Mouse (Mus musculus) intestine, postnatal 0 days (tissue): Measurements from ENCODE around the gene Dnajc27. TPM values are rescaled to one million over a fixed set of nuclear protein-coding genes. Genes with fewer than 3 reads are reported as not detected.

Experiments
- ATAC-seq: fragments of 200-750 bp; cut with Nextera tagmentation; 2 replicates; pipeline ENCODE4 v1.8.0; 2017; ENCODE audit warnings: mild to moderate bottlenecking, moderate TSS enrichment, moderate library complexity
- H3K27ac ChIP-seq: fragments of 300-500 bp; sonication (generic); 2 replicates; pipeline ENCODE4 v1.5.1; 2014; ENCODE audit warnings: mild to moderate bottlenecking, low read depth, low read length, moderate library complexity
- H3K27me3 ChIP-seq: fragments of 300-500 bp; sonication (generic); replicated peaks from 2 replicates; pipeline ENCODE4 v1.6.1; 2014; ENCODE audit warnings: low read length, mixed read lengths; ENCODE audit not compliant: control insufficient read depth, insufficient read depth
- H3K36me3 ChIP-seq: fragments of 300-500 bp; sonication (generic); 2 replicates; pipeline ENCODE4 v1.6.1; 2014; ENCODE audit warnings: mild to moderate bottlenecking, moderate library complexity; ENCODE audit not compliant: control insufficient read depth, insufficient read depth
- H3K4me1 ChIP-seq: fragments of 300-500 bp; sonication (generic); replicated peaks from 2 replicates; pipeline ENCODE4 v1.6.1; 2014; ENCODE audit warnings: antibody characterized with exemption, low read length, mixed read lengths; ENCODE audit not compliant: control insufficient read depth, insufficient read depth
- H3K4me2 ChIP-seq: fragments of 300-500 bp; sonication (generic); replicated peaks from 2 replicates; pipeline ENCODE4 v1.6.1; 2014; ENCODE audit warnings: low read depth, mild to moderate bottlenecking, moderate library complexity
- H3K4me3 ChIP-seq: fragments of 300-500 bp; sonication (generic); 2 replicates; pipeline ENCODE4 v1.5.1; 2014; ENCODE audit warnings: low read depth, low read length
- H3K9ac ChIP-seq: fragments of 300-500 bp; sonication (generic); 2 replicates; pipeline ENCODE4 v1.6.1; 2014; ENCODE audit warnings: mild to moderate bottlenecking, low read depth, low read length
- H3K9me3 ChIP-seq: fragments of 300-500 bp; sonication (generic); 2 replicates; pipeline ENCODE4 v1.6.1; 2016; ENCODE audit warnings: mixed run types; ENCODE audit not compliant: control insufficient read depth
- CTCF ChIP-seq: sonication (generic); IDR thresholded peaks from 2 replicates; pipeline ENCODE4 v1.5.1; 2016; ENCODE audit warnings: low read depth, mild to moderate bottlenecking, control low read depth, antibody characterized with exemption, moderate library complexity
- WGBS: fragments of 180-500 bp; shearing (Covaris S2); extraction: QIAGEN DNeasy Blood & Tissue Kit; methylation state at CpG from one replicate; pipeline ENCODE4 v1.1.7; 2014; 5-methylcytosine and 5-hydroxymethylcytosine counted together
- polyA plus RNA-seq: library from polyadenylated mRNA; unstranded; fragments of >200 nt; fragmentation: Nextera tagmentation; extraction: Ambion mirVana; gene quantifications from 2 replicates; pipeline ENCODE4 v1.2.1, GENCODE M21; 2015

Dnajc27 gene
- polyA plus RNA-seq, 1 experiment from 2014 or later = 1.3 TPM

DNA sequence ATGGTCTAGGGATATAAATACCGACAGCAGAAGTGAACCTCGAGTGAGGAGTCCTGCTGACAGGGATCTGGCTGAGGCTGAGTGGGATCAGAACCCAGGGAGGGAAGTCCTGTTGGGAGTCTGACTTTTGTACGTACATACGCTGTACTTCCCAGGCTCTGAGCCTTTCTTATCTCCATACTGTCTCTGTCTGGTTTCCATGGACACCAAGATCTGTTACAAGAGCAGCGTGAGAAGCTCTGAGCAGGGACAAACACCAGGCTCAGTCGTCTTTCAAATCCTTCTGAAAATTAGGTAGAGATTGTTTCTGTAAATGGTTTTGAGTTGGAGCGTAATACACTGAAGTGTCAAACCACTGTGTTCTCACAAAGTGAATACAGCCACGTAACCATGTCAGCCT is 7.0 kb upstream of the Dnajc27 start:
- H3K4me1 ChIP-seq = no peaks in the 10 kb centered on the region
- H3K4me2 ChIP-seq = no peak overlapping the region
- no peak overlapping the region for H3K4me3 ChIP-seq
- no peaks in the 10 kb centered on the region for H3K36me3 ChIP-seq
- 54% methylated on average over 8 of the region's 8 CpGs for WGBS
- no peak for ATAC-seq
- no peaks in the 10 kb centered on the region for H3K27me3 ChIP-seq
- no peaks in the 10 kb centered on the region for H3K9me3 ChIP-seq
- no peak for TF ChIP-seq CTCF
- no peak overlapping the region for H3K27ac ChIP-seq
- H3K9ac ChIP-seq = no peak overlapping the region

DNA sequence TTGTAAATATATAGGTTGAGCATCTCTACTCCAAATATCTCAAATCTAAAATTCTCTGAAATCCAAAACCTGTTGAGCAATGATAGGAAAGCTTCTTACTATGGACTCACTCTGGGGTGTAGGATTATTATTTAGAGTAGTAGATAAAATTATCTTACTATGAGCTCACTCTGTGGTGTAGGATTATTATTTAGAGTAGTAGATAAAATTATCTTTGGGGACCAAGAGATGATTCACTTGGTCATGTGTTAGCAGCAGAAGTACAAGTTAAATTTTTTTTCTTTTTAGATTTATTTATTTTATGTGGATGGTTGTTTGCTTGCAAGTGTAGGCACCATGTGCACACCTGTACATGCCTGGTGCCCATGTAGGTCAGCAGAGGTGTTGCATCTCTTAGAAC is 6.0 kb upstream of the Dnajc27 start:
- TF ChIP-seq CTCF = no peak
- H3K36me3 ChIP-seq = no peaks in the 10 kb centered on the region
- H3K9me3 ChIP-seq = no peaks in the 10 kb centered on the region
- H3K9ac ChIP-seq = no peak overlapping the region
- no peaks in the 10 kb centered on the region for H3K4me1 ChIP-seq
- no peak overlapping the region for H3K4me2 ChIP-seq
- no peaks in the 10 kb centered on the region for H3K27me3 ChIP-seq
- no peak overlapping the region for H3K27ac ChIP-seq
- H3K4me3 ChIP-seq = no peak overlapping the region
- no peak for ATAC-seq

DNA sequence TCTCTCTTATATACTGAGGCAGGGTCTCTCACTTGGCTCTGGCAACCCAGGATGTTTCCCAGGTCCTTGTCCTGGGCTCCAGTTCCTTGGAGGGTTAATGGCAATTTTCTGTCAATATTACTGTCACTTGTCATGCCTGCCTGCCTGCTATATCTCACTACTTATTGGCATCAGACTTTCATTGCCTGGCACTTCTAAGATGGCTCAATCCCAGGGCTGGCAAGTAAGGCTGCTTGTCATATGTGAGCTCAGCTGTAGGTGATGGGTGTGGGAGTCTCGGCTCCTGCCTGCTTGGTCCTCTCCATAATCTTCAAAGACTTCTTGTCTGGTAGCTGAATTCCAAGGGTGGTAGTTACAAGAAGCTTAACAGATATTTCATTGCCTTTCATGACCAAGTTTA is 4.3 kb upstream of the Dnajc27 start:
- H3K27me3 ChIP-seq = no peaks in the 10 kb centered on the region
- H3K4me3 ChIP-seq = no peak overlapping the region
- H3K4me2 ChIP-seq = no peak overlapping the region
- no peak overlapping the region for H3K9ac ChIP-seq
- no peak overlapping the region for H3K27ac ChIP-seq
- no peaks in the 10 kb centered on the region for H3K9me3 ChIP-seq
- TF ChIP-seq CTCF = no peak
- no peaks in the 10 kb centered on the region for H3K36me3 ChIP-seq
- 54% methylated on average over 1 of the region's 1 CpGs for WGBS
- no peak for ATAC-seq
- no peaks in the 10 kb centered on the region for H3K4me1 ChIP-seq

- Histone ChIP-seq H3K27ac (no peak overlapping the region), H3K36me3 (no peaks in the 10 kb centered on the region), H3K4me3 (no peak overlapping the region), H3K27me3 (no peaks in the 10 kb centered on the region), H3K4me2 (no peak overlapping the region), H3K9ac (no peak overlapping the region), H3K4me1 (no peaks in the 10 kb centered on the region), H3K9me3 (no peaks in the 10 kb centered on the region)
- TF ChIP-seq CTCF = peak; percentile 94
- ATAC-seq = no peak
- 0% methylated on average over 2 of the region's 2 CpGs for WGBS
Measured at GRCm38 (mm10) chr12:4080311-4080710, 2.1 kb upstream of the Dnajc27 start.

DNA sequence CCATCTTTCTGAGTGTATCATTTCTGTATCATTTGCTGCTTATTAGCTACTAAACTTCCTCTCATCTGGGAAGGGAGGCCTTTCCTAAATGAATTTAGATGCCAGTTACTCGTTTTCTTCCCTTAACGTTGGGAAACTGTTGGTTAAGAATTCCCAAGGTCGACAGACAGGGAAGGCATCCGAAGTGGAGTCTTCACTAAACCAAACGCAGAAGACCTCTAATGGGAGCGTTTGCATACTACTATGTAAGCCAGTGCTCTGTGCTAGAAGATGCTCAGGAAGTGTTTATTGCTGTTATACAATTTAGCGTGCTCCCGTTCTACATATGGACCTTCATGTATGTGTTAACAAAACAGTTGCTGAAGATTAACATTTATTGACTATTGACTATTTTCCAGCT is 1.1 kb downstream of the Dnajc27 start:
- H3K4me1 ChIP-seq = no peaks in the 10 kb centered on the region
- H3K36me3 ChIP-seq = peaks cover 11% of the 10 kb centered on the region; the same call in 1 of the 2 replicates
- no peak overlapping the region for H3K27ac ChIP-seq
- no peak for ATAC-seq
- 56% methylated on average over 8 of the region's 8 CpGs for WGBS
- TF ChIP-seq CTCF = no peak
- 0 out of 2 replicates have a peak overlapping the region, but pooled peaks have one; percentile 85 for H3K4me2 ChIP-seq
- H3K4me3 ChIP-seq = no peak overlapping the region
- no peak overlapping the region for H3K9ac ChIP-seq
- H3K27me3 ChIP-seq = no peaks in the 10 kb centered on the region
- H3K9me3 ChIP-seq = no peaks in the 10 kb centered on the region

DNA sequence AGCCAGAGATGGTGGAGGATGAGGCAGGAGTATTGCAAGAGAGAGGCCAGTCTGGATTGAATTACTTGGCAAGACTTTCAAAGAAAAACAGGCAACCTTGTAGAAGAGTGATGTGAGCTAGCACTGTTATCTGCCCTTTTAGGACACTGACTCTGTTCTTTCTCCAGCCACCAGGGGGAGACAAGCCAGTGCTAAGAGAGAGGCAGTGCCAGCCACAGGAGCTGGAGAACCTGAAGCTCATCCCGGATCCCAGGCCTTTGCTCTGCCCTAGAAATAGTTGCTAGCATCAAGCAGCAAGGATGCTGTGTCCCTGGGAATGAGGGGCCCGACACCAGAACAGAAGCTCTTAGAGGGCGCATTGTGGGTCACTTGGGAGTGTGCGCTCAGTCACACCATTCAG is 25.0 kb downstream of the Dnajc27 start:
- Histone ChIP-seq H3K9ac (no peak overlapping the region), H3K27me3 (no peaks in the 10 kb centered on the region), H3K4me1 (no peaks in the 10 kb centered on the region), H3K9me3 (no peaks in the 10 kb centered on the region), H3K36me3 (no peaks in the 10 kb centered on the region), H3K4me2 (no peak overlapping the region), H3K4me3 (no peak overlapping the region), H3K27ac (no peak overlapping the region)
- peak; percentile 36; the same call in 1 of the 2 replicates for ATAC-seq
- peak; percentile 96 for TF ChIP-seq CTCF
- 74% methylated on average over 4 of the region's 4 CpGs for WGBS

GRCm38 (mm10) chr12:4116132-4116531 is 33.7 kb downstream of the Dnajc27 start:
- Histone ChIP-seq H3K27me3 (no peaks in the 10 kb centered on the region), H3K9me3 (no peaks in the 10 kb centered on the region), H3K4me2 (no peak overlapping the region), H3K9ac (no peak overlapping the region), H3K36me3 (no peaks in the 10 kb centered on the region), H3K27ac (no peak overlapping the region), H3K4me1 (no peaks in the 10 kb centered on the region), H3K4me3 (no peak overlapping the region)
- ATAC-seq = no peak
- no peak for TF ChIP-seq CTCF
- 62% methylated on average over 9 of the region's 9 CpGs for WGBS
